Mouse (Mus musculus) CD4-positive, CD25-positive, alpha-beta regulatory T cell, adult 4 months (primary cell): Measurements from ENCODE around the gene Adam15. TPM values are rescaled to one million over a fixed set of nuclear protein-coding genes. Genes with fewer than 3 reads are reported as not detected.
A peak's percentile ranks its signal among the peaks of the same experiment; 100 is the strongest.

ENCODE experiments used
- ATAC-seq: one replicate; pipeline ENCODE4 v1.8.0; 2017
- polyA plus RNA-seq, 2 experiments: library from polyadenylated mRNA; unstranded; fragments of 100-300 nt; shearing (Covaris generic); gene quantifications; one replicate each; pipeline ENCODE4 v1.2.1; 2017

Adam15 gene
- 10 to 100 TPM in 1 of 2 experiments, 1 to 10 TPM in 1; 8.5 to 13.3 TPM for polyA plus RNA-seq

GRCm38 (mm10) chr3:89349869-89350501, at the start of gene Adam15:
TSS of gene Adam15 (minus strand) at chr3:89349996.
- peak; percentile 89 for ATAC-seq

- no peak for ATAC-seq
Observed at GRCm38 (mm10) chr3:89396654-89397005, 46.8 kb upstream of the Adam15 start.

DNA sequence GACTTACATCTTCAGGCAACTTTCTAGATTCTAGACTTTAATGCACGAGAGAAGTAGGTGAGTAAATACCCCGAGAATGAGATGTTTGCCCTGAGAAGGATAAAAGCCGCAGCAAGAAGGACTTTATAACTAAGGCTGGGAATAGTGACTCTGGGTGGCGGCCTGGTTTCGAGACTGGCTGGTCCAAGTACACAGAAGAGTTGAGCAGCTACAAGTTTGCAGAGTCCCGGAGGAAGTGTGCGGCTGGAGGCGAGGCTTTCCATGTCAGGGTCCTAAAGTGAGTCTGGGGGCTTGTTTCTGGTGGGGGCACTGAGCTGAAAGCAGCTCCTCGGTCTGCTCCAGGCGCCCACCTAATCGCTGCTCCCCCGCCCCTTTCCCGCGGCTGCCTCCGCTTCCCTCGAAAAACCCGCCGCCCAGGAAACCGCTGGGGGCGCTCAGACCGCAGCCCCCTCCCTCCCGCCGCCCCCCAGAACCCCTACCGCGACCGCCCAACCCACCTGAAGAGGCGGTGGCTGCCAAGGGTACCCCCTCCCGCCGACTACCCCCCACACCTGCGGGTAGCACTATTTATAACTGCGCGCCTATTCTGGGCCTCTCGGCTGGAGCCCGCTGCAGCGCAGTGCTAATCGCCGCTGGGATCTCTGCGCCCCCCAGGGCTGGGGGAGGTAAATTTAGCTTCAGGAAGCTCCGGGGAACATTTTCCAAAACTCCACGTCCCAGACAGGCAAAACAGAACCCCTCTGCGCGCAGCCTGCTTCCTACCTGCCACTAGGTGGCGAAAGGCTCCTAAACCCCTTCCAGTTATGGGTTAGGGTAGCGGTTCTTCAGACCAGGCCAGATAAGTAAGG, 46.2 kb upstream of the Adam15 start:
- no peak for ATAC-seq

GRCm38 (mm10) chr3:89395419-89395805, 45.6 kb upstream of the Adam15 start:
- ATAC-seq, result no peak

DNA sequence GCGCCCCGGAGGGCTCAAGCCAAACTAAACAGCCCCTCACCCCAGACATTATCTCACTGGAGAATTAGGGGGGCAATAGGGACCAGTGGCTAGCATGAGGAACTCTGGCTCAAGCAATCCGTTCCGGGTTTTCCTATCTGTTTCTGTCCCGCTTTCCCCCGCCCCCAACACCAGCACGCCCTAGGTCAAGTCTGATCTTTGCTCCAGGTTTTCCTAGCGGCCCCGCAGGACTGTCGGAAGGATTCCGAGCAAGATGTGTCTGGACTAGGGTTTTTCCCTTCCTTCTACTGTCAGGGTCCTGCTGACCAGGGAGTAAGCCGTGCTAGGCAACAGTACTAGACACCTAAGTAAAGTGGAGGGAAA, 45.1 kb upstream of the Adam15 start:
- no peak for ATAC-seq

GRCm38 (mm10) chr3:89394006-89394893, 44.5 kb upstream of the Adam15 start, which contains the start of gene Zbtb7b:
TSS of gene Zbtb7b (minus strand) at chr3:89394776.
- ATAC-seq, result peak; percentile 13

- ATAC-seq, result peak; percentile 78
Observed at GRCm38 (mm10) chr3:89393605-89394004, 43.8 kb upstream of the Adam15 start.

DNA sequence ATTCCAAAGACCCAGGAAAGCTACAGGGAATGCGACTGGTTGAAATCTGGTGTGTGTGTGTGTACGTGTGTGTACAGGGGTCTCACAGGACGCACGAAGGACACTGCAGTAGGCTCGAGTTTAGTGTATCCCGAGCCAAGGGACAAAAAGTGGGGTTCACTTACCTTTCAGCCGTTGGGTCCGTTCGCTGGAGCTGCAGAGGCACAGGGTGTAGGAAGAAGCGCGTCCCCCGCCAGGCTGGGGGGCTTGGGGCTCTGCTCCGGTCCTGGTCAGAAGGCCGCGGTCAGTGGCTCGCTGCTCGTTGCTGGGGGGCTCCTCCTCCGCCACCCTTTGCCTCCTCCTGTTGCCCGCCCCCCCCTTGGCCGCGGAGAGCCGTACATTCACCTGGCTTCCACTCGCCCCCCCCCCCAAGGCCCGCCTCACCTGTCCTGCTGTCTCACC, 43.1 kb upstream of the Adam15 start:
- no peak for ATAC-seq

- ATAC-seq, result no peak
Observed at GRCm38 (mm10) chr3:89391663-89392511, 42.1 kb upstream of the Adam15 start.

DNA sequence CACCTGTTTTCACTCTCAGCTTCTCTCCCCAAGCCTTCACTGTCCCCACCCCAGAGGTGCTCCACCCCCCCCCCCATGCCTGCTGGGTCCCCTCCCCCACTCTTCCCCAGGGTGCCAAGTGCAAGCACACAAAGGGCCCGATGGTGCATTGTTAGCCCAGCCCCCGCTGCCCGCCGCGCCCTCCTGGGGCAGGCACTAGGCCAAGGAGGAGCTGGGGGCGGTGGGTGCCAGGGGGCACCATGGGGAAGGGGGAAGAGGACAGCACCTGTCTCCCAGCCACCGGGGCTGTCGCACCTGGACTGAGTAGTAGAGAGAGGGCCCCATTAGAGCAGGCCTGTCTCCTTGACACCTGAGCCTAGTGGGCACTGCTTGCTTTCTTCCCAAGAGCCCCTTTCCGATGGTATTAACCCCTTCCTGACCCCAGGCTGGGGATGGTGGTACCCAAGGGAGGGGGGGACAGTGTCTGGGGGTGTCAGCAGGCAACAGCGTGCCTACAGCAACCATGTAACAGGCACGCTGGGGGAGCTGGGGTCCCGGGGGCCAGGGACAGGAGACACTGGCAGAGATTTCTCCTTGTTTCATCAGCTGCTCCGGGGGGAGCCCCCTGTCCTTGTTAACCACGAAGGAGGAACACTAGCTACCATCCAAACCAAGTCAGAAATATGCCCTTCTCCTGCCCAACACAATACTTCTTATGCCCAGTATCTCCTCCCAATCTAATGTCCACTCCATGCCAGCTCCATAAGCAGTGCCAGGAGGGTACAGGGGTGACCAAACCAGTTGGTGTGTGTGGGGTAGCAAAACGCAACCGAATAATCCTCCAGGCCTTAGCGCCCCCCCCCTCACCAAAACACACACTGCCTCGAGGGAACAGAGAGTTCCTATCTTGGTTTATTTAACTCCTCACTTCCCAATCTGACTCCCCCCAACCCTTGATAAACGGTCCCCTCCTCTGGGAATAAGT, 41.2 kb upstream of the Adam15 start:
- ATAC-seq, result no peak

DNA sequence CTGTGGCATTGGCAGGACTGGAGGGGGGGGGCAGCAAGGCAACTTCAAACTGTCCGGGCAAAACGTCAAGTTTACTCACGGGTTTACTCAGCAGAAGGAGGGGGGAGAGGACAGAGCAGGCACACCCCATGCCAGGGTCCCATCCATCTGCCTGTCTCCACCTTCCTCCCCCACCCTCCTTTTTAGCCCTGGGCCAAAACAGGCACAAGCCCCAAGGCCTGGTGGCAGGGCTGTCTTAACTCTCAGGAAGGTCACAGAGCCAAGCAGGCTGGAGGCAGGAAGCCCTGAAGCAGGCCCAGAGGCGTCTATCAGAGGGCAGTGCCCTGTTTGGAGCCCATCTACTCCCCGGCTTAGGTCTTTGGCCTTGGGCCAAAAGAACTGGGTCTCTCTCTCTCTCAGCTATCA, 40.3 kb upstream of the Adam15 start:
- no peak for ATAC-seq

DNA sequence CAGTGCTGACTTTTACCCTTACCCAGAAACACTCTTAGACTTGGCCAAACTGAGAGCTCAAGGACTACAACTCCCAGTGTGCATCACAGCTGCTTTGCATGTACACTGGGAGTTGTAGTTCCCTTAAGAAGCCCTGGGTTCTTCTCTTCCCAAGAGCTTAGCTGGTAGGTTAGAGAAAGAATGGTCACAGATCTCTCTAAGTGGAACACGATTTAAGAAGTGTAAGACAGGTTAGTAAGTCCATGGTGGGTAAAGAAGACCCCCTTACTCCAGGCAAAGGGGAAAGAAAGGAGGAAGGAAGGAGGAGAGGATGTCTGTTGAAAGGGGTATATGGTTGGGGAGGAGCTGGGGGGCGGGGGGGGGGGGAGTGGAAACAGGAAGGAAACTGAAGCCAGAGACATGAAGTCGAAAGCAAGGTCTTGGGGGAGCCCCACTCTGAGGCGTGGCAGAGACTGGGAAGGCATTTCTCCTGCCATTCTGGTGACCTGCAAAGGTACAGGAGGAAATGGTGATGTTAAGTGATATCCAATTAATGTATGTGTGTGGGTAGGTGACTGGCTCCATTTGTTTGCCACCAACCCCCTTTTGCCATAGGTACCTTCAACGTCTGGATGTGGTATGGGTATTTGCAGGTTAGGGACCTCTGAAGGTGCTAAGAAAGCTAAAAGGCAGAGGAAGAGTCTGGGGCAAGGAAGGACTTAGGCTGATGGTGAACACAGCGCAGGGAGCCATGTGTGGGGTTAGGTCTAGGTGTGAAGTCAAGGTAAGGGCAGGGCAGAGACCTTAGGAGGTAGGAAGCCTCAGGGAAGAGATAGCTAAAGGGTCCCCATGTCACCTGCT, 39.3 kb upstream of the Adam15 start:
- peak; percentile 56 for ATAC-seq

- no peak for ATAC-seq
Observed at GRCm38 (mm10) chr3:89388134-89388881, 38.5 kb upstream of the Adam15 start.

- ATAC-seq, result no peak
Observed at GRCm38 (mm10) chr3:89387632-89388031, 37.8 kb upstream of the Adam15 start.

DNA sequence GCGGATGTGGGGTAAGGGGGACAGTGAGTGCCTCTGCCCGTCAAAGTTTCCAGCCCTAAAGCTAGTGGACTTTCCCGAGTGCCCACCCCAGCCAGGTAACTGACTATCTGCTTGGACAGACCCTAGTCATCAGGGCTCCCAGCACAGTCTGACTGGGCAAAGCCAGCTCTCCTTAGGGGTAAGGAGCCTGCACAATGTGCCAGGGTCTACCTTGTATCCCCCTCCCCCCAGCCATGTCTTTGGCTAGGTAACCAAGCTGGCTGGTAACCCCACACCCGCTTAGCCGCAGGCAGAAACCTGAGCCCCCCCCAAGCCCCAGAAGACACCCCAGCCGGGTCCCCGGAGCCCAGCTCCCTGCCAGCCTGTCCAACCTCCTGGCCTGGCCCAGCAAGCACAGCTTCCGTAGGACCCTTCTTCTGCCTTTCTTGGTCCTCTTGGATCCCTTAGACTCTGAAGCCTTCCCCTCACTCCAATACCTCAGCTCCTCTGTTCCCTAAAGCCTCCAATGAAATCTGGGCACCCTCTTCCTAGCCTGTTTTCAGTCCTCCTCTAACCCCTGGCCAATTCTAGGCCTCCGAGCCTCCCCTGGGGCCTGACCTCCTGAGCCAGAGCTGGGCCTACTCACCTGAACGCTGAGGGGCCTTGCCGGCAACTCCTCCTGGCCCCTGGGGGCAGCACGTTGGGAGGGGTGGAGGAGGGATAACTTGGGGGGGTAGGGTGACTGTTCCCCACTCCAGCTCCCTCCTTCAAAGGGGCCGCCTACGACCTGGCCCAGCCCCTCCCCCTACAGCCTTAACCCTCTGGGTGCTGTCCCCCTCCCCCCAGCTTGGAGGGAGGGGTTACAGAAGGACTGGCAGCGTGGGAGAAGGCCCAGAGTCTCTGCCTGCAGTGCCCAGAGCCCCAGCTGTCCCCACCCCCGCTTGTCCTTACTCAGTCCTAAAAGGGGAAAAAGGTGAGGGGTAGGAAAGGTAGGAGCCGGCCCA, 36.9 kb upstream of the Adam15 start:
- ATAC-seq, result peak; percentile 7

GRCm38 (mm10) chr3:89385451-89385850, 35.7 kb upstream of the Adam15 start:
- ATAC-seq, result no peak

- ATAC-seq, result no peak
Observed at GRCm38 (mm10) chr3:89384331-89385076, 34.7 kb upstream of the Adam15 start.
